Mouse (Mus musculus): ENCODE results near the gene Top1.
A peak's percentile ranks its signal among the peaks of the same experiment; 100 is the strongest.

Gene Top1

DNA sequence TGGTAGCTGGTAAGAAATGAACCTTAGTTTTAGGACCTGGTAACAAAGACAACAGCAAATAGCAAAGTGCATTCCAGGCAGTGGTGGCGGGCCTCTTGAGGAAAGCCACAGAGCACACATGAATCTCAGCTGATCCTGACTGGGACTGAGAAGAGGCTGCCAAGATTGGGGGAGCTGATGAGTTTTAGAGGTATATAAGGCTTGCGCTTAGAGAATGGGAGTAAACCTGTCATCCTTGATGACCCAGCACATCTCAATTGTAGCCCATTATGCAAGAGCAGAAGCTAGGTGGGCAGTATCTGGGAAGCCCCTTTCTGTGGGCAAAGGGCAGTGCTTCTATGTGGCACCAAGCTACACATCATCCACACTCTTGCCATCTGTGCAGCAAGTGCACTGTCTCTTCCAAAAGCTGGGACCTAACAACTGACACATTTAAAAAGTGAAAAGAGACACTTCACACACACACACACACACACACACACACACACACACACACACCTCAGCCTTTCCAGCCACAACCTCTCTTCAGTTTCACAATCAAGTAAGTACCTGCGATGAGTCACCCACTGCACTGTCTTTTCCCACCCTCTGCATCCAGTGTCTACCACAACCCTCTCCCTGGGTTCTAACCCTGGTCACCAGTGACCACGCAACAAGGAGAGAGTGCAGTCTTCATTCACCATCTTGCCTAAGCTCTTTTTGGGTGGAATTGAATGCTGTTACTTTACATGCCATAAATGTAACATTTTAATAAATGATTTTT, 78.1 kb downstream of the Top1 start:
- no peak for DNase-seq

DNA sequence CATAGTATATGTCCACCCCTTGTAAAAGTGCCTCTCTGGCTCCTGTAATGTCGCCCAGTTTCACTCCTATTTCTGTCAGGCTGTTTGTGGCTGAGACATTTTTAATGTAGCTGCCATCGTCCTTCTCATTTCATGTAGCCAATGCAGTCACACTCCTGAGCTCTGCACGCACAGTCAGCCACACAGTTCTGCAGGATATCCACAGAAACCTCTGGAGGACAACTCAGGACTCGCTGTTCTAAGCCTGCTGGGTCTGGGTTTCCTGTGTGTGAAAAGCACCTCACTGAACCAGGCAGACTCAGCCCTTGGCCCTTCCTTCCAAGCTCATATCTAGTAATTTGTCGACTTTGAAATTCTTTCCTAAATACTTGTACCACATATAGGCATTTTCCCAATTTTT, 78.8 kb downstream of the Top1 start:
- no peak for DNase-seq

DNA sequence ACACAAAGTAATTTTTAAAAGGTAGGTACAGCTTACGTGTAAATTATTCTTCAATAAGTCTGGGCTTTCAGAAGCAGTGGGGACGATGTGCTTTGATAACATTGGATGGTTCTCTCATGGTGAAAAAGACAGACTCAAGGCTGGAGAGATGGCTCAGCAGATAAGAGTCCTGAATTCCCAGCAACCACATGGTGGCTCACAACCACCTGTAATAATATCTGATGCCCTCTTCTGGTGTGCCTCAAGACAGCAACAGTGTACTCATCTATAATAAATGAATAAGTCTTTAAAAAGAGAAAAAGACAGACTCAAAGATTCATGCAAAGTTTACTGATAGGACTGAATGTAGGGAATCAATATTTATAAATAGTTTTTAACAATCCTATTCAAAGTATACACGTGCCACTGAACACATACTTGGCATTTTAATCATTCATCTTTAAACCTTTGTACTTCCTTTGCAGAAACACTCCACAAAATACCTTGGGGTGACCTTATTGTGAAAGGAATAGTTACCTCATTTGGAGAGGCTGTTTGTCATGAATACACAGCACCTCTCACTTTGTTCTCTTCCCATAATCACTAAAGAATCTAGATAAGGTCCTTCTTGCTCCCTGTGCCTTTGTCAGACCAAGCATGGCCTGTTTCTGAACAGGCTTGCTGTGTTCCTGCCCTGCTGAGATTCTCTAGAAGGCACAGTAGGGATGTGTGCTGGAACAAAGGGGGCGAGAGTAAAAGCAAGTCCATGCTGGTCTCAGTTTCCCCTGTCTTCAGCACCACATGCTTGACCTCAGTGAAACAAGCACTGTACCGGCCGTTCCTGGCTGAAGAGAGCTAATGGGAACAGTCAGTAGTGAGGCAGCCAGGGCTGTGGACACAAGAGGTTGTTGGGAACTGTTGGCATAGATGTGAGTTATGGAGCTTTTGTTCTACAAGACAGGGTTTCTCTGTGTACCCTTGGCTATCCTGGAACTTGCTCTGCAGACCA, 80.5 kb downstream of the Top1 start:
- DNase-seq = no peak

DNA sequence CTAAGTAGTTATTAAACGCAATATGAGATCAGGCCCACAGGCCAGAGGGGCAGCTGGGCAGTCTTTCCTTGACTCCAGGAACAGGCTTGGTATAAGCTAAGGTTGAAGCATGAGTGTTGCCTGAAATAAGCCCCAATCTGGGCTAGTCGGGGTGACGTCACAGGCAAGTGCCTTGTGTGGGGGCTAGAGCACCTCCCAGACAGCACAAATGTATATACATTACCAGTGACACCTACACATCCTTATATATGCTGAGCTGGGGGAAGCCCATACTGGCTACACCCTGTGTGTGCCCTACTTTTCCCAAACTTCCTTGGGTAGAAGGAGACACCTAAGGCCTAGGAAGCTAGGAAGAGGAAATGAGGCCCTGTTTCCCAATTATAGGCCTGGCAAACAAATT, 83.3 kb downstream of the Top1 start:
- peak; percentile 8 for DNase-seq

DNA sequence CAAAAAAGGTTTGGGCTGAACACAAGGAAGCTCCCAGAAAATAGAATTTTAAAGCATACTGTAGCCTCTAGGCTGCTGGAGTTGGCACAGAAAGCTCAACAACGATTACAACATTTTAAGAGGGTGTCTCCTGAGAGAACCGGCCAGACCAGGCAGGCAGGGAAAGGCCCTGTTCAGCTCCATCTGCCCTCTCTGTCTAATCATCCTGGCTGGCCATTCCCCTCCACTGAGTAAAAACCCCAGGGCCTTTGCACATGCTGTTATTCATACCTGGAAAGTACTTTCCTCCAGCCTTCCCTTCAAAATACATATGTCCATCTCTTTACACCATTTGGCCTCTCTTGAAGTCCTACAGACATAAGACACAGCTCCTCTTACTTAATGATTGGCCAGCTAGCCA, 83.7 kb downstream of the Top1 start:
- peak; percentile 9 for DNase-seq

DNA sequence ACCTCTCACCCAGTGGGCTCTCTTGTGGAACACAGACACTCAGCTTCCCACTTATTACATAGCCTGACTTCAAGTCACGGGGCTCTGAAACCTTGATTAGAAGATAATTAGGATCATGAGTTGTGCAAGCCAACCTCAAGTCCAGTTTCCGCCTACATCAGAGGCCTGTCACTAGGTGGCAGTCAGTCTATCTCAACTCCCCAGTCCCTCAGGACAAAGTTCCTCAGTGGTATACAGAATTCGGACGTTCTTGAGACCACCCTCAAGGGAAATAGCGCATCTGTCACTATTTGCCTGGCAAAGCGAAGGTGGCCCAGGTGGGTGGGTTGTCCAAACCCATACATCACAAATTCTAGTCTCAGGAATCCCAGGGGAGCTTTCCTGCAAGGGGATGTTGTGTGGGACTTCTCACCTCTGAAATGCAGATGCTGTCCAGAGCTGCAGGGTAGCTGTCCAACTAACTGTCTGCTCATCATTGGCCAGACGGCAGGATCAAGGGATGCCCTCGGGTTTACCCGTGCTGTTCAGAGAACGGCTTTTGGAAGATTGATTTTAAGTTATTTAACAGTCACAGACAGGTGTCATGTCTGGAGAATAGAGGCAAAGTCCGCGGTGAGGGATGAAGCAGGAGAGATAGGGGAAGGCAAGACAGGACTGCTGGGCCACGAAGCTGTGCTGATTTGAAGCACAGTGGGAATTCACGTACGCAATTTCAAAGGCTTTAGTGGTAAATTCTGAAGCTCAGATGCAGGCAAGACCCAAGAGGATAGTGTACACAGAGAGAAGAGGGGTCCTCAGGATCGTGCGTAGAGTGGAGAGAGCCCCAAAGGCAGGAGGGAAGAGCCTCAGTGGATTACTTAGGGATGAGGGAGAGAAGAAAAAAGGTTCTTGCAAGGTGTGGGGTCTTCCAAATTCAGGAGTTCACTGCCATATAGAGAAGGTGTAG, 84.4 kb downstream of the Top1 start:
- DNase-seq = peak; percentile 36

DNA sequence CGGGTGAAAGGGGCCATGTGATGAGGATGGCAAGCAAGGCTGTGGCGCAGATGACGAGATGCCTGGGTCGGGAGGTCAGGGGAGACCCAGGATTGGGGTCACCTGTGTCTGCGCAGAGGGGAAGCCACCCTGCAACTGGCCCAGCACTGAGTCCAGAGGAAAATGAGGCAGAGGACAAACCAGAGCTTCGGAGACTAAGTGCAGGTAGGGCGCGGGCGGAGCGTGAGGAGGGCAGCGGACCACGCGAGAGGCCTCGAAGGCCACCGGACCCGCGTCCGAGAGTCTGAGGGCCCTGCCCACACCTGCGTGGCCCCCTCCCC, 85.1 kb downstream of the Top1 start:
- DNase-seq = no peak

DNA sequence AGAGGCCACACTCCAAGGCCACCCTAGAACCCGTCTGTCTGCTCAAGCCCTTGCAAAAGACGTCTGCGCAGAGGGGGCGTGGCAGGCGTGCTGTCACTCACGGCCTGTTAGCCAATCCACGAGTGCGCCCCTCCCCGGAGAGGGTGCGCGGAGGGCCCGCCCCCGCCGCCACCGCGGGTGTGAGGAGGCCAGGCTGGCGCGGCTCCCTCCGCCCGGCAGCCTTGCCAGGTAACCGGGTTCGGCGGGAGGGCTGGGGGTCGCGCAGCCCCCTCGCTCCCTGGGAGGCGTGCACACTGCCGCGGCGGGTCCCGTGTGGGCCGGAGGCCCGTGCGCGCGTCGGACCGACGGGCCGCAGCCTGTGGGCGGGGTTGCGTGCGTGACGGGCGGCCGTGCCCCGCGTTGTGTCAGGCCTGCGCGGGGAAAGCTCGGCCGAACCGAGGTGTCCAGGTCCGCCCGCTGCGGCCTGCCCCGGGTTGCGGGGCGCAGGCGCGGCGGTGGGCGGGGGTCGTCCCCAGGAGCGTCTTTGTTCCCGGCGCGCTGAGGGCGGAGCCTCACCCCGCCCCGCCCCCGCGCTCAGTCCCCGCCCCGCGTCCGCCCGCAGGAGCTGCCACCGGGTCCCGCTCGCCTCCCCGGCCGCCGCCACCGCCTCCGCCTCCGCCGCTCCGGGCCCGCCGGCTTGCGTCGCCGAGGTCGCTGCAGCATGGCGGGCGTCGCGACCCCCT, 85.6 kb downstream of the Top1 start, which contains the start of gene Plcg1:
Plcg1 (plus strand) TSS at position 184 of the 722 bp plus-strand sequence.
- peak; percentile 99 for DNase-seq

DNA sequence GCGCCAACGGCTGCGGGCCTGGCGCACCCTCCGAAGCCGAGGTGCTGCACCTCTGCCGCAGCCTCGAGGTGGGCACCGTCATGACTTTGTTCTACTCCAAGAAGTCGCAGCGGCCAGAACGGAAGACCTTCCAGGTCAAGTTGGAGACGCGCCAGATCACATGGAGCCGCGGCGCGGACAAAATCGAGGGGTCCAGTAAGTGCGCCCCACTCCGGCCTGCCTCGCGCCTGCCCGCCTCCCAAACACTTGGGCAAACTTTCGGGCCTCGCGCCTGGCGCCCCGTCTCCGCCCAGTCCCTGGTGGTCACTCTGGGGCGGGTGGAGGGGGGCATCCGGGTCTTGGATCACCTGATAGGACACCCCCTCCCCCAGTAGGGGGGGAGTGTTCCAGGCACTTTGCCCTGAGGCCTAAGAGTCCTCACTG, 86.2 kb downstream of the Top1 start:
- no peak for DNase-seq

DNA sequence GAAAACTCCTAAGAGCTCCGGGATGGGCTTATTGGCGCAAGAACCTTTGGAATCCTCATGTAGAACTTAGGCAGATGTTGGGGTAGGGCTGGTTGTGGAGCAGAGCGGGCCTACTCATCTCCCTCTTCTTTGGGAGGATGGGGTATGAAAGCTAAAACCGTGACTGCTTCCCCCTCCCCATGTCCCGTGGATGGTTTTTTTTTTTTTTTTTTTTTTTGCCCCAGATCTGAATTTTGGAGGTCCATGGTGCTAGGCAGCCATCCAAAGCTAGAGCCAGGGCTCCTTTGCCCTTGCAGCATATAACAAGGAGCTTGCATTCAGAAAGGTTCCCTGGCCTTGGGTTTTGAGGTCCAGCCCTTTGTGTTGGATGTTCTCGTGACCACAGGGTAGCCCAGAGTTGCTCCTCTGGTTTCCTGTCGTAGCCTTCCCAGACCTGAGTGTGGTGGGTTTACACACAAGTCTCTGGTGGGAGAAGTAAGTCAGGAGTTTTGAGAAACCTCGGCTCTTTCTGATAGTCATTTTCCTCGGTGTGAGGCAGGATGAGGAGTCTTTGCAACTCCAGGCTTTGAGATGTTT, 86.8 kb downstream of the Top1 start:
- no peak for DNase-seq

DNA sequence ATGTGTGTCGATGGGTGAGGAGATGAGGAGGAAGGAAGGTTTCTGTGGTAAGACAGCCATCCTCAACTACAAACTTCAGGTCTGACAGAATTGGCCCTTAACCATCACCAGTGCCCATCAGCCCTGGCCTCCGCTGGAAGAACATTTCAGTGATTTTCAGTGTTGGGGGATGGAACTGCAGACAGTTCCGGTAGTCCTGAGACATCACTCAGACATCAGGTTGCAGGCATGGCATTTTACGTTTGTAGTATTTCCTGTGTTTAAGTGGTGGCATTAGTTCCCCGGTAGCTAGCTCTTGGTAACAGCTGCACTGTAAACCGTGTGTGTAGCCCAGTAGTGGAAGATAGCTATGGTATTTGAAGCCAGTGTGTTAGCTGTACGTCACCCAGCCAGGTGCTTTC, 87.4 kb downstream of the Top1 start:
- DNase-seq = peak; percentile 52

DNA sequence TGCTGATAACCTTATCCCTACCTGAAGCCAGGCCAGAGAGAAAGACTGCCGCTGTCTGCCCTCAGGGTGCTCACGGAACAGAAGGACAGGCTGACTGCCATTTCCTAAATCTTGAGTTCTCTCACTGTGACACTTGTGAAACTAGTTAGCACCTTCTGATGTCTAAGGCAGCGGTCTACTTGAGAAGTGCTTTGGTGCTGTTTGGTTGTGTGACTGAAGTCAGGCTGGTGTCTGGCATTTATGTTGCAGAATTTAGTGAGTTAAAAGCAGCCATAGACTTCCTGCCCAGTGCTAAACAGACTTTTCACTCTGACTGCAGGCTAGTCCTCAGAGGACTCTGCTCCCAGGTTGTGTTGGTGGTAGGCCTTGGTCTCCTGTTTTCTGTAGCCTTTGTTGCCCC, 88.6 kb downstream of the Top1 start:
- peak; percentile 46 for DNase-seq

DNA sequence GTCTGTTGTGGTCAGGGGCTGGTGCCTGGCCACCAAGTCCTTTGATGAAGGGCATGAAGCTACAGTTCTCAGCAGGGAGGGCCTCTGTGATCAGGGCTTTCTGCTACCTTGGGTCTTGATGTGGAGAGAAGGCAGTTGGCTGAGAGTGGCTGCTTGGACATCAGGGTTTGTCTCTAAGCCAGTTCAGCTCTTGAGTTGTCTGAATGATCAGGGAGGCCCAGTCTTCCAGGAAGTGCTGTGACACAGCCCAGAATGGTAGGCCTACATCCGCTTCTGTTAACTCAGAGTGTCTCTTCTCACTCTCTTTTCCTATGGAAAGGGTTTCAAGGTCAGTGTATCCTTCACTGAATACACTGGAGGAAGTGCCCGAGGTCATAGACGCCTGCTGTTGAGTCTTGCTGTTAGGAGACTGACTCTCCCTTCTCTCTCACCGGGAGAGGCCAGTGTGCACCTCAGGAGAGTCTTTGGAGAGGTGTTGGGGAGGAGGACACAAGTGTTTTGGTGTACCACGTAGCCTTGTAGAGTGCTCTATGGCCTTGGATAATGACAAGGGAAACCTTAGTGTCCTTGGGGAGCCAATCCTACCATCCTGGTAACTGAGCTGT, 90.1 kb downstream of the Top1 start:
- peak; percentile 17 for DNase-seq

DNA sequence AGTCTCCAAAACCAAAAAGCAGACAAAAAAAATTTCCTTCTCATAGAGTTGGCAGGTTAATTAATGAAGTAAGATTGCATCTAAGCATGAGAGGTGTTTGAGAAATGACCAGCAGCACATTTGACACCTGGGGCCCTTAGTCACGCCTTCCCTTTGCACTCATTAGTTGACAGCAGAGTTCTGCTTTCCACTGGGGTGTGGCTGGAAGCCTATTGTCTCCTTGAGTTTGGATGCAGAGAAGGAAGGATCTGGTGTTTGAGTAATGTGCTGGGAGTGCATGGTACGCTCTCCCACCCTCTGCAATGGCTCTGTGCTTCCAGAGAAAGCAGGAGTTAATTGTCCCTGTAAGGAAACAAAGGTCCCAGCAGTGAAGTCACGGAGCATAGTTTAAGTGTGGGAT, 90.8 kb downstream of the Top1 start:
- DNase-seq = peak; percentile 3

DNA sequence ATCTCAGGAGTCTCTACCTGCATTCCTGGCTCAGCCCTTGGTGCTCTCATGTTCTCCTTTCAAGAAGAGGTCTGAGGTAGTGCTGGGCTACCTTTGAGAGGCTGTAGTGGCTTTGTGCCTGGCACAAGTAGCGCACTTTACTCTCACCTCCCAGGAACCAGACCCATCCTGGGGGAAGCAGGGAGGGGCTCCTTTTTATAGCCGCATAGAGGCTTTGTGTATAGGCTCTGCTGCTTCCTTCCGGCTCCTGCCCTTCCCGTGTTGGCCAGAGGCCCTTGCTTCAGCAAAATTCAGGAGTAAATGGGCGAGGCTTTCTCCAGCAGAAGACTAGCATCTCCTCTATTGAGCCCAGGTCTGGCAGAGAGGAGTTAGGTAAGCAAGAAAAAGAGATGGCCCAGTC, 92.7 kb downstream of the Top1 start:
- DNase-seq = peak; percentile 8

DNA sequence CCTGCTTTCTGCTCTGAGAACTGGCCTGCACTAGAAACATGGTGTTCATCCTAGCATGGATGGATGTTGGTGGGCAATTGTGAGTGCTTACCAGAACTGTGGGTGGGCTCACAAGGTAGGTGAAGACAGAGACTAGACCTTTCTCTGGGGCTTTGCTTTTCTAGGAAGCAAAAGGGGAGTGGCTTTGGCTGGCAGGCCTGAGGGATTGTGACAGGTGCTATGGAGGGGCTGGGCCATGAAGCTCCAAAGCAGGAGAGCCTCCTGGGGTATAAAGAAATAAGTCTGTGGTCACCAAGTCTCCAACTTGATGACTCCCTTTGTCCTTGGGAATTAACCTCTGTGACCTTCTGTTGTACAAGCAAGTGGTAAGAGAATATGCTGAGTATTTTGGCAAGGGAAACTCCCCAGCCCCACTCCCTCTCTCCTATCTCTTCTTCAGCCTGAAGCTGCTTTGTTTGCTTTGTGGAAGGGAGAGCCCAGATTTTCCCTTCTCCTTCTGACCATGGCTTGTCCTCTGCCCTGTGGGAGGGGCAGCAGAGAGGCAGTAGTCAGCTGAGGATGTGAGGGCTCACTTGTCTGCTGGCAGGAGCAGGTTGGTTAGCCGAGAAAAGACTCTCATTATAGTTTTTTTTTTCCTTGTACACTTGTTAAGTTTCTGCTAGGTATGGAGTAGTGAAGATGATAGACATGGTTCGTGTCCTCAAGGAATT, 94.1 kb downstream of the Top1 start:
- DNase-seq = no peak

DNA sequence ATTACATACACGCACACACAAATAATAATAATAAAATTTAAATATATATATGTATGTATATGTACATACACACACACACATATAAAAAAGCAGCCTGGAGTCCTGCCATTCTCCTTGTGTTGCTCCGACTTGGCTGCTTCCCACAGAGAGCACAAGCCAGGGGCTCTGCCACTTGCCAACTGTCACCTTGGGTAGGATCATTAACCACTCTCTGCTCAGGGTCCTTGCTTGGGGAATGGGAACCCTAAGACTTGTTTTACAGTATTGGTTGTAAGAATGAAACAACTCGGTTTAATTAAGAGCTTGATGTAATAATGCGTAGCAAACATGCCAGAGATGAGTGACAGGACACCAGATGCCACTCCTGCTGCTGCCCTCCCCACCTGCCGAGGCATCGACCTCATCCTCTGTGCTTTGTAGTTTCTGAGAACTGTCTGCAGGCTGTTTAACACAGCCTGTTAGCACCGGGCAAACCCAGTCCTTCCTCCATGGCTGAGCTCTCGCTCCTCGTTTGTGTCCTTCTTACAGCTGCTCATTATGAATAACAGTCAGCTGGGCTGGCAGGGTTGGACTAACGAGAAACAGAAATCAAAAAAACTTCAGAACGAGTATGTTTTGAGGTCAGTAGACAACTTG, 95.0 kb downstream of the Top1 start:
- peak; percentile 71 for DNase-seq

DNA sequence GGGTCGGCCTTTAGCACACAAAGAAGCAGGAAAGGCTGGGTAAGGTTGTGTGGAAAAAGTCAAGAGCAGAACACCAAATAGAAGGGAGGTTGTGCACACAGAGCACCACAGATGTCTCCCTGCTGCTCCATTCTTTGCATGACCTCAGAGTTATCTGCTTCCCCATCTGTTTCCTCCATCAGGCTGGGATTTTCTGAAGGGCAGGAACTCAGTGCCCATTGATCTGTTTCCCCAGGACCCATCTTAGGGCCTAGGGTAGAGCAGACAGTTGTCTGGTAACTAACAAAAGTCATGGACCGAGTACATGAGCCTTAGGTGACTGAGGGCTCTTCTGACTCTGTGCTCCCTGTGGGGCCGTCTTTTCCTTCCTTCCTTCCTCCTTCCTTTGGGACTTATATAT, 95.9 kb downstream of the Top1 start:
- DNase-seq = no peak

DNA sequence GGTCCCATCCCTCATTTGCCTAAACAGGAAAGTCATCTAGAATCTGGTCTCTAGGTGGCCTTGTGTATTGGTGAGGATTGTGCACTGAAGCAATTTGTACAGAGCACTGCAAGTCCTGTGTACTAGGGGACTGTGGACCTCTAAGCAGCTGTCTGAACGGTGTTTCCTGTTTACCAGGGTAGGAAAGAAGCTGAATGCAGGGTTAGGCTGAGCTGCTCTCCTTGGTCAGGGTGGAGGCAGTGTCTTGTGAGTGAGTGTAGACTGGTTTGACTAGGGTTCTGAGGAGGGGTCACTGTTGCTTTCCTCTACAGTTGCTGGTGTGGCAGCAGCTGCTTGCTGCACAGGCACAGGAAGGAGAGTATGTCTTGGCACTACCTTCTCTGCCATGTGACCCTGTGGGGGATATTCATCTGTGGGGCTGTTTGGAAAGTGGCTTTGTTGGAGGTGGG, 96.5 kb downstream of the Top1 start:
- peak; percentile 53 for DNase-seq

All from thymus, postnatal 4 days (tissue).